Mouse (Mus musculus) layer of hippocampus, adult 9-11 months (tissue): Measurements from ENCODE around the gene Tbx19.

ENCODE experiments used
- DNase-seq: peaks from one replicate; pipeline ENCODE4 v3.0.0; 2022

Tbx19 gene

GRCm38 (mm10) chr1:165183400-165183799 is 22.8 kb upstream of the Tbx19 start:
- DNase-seq: no peak

- DNase-seq: no peak
These were observed 18.7 kb upstream of the Tbx19 start for GRCm38 (mm10) chr1:165179321-165179720.

GRCm38 (mm10) chr1:165178075-165178474 is 17.5 kb upstream of the Tbx19 start:
- DNase-seq: no peak

GRCm38 (mm10) chr1:165174059-165174616 is 13.6 kb upstream of the Tbx19 start:
- DNase-seq: no peak

- no peak for DNase-seq
These were observed 10.7 kb upstream of the Tbx19 start for GRCm38 (mm10) chr1:165171277-165171676.

- no peak for DNase-seq
These were observed 9.6 kb upstream of the Tbx19 start for GRCm38 (mm10) chr1:165170157-165170556.

- no peak for DNase-seq
These were observed 8.9 kb upstream of the Tbx19 start for GRCm38 (mm10) chr1:165169462-165169861.

GRCm38 (mm10) chr1:165164920-165165319 is 4.3 kb upstream of the Tbx19 start:
- DNase-seq: no peak

GRCm38 (mm10) chr1:165158841-165159240 is 1.7 kb downstream of the Tbx19 start:
- DNase-seq: no peak

GRCm38 (mm10) chr1:165154162-165154561 is 6.4 kb downstream of the Tbx19 start:
- DNase-seq: no peak

GRCm38 (mm10) chr1:165151216-165151615 is 9.4 kb downstream of the Tbx19 start:
- DNase-seq: no peak

GRCm38 (mm10) chr1:165142343-165142916 is 18.1 kb downstream of the Tbx19 start:
- no peak for DNase-seq

GRCm38 (mm10) chr1:165140227-165140626 is 20.3 kb downstream of the Tbx19 start:
- DNase-seq: no peak

GRCm38 (mm10) chr1:165133858-165134257 is 26.7 kb downstream of the Tbx19 start:
- no peak for DNase-seq

- no peak for DNase-seq
These were observed 27.3 kb downstream of the Tbx19 start for GRCm38 (mm10) chr1:165133279-165133678.

- DNase-seq: peak; percentile 68
These were observed 28.2 kb downstream of the Tbx19 start for GRCm38 (mm10) chr1:165132187-165132877.

GRCm38 (mm10) chr1:165129573-165129972 is 31.0 kb downstream of the Tbx19 start:
- no peak for DNase-seq

GRCm38 (mm10) chr1:165121096-165121495 is 39.5 kb downstream of the Tbx19 start:
- DNase-seq: no peak

GRCm38 (mm10) chr1:165120349-165120898 is 40.1 kb downstream of the Tbx19 start:
- peak; percentile 72 for DNase-seq

- no peak for DNase-seq
These were observed 40.8 kb downstream of the Tbx19 start for GRCm38 (mm10) chr1:165119760-165120159.

- DNase-seq: no peak
These were observed 41.4 kb downstream of the Tbx19 start for GRCm38 (mm10) chr1:165119011-165119726.

- no peak for DNase-seq
These were observed 46.0 kb downstream of the Tbx19 start for GRCm38 (mm10) chr1:165114460-165115175.

- DNase-seq: no peak
These were observed 46.9 kb downstream of the Tbx19 start for GRCm38 (mm10) chr1:165113700-165114099.
